Mouse (Mus musculus) kidney, embryonic 16.5 days (tissue): ENCODE results near the gene Fbll1. TPM values are rescaled to one million over a fixed set of nuclear protein-coding genes. Genes with fewer than 3 reads are reported as not detected.
A peak's percentile ranks its signal among the peaks of the same experiment; 100 is the strongest.

ENCODE experiments used
- ATAC-seq: fragments of 200-750 bp; cut with Nextera tagmentation; 2 replicates; pipeline ENCODE4 v1.8.0; 2017; ENCODE audit warnings: moderate TSS enrichment; ENCODE audit not compliant: low FRiP score, low TSS enrichment
- H3K27ac ChIP-seq: fragments of 300-500 bp; sonication (generic); 2 replicates; pipeline ENCODE4 v1.5.1; 2014; ENCODE audit warnings: low read length
- H3K27me3 ChIP-seq: fragments of 300-500 bp; sonication (generic); 2 replicates; pipeline ENCODE4 v1.6.1; 2014; ENCODE audit warnings: low read length, control low read depth, mixed read lengths; ENCODE audit not compliant: insufficient read depth
- H3K36me3 ChIP-seq: fragments of 300-500 bp; sonication (generic); 2 replicates; pipeline ENCODE4 v1.6.1; 2014; ENCODE audit warnings: low read length, control low read depth, mixed read lengths; ENCODE audit not compliant: insufficient read depth
- H3K4me1 ChIP-seq: fragments of 300-500 bp; sonication (generic); 2 replicates; pipeline ENCODE4 v1.6.1; 2014; ENCODE audit warnings: low read length, control low read depth, mixed read lengths; ENCODE audit not compliant: insufficient read depth
- H3K4me2 ChIP-seq: fragments of 300-500 bp; sonication (generic); replicated peaks from 2 replicates; pipeline ENCODE4 v1.6.1; 2014; ENCODE audit warnings: low read depth, low read length
- H3K4me3 ChIP-seq: fragments of 300-500 bp; sonication (generic); 2 replicates; pipeline ENCODE4 v1.5.1; 2014; ENCODE audit warnings: mild to moderate bottlenecking, low read length
- H3K9ac ChIP-seq: fragments of 300-500 bp; sonication (generic); replicated peaks from 2 replicates; pipeline ENCODE4 v1.6.1; 2014; ENCODE audit warnings: low read length
- H3K9me3 ChIP-seq: fragments of 300-500 bp; sonication (generic); 2 replicates; pipeline ENCODE4 v1.6.1; 2016; ENCODE audit warnings: low read length, control low read depth
- WGBS: fragments of 180-500 bp; shearing (Covaris S2); extraction: QIAGEN DNeasy Blood & Tissue Kit; methylation state at CpG from one replicate; pipeline ENCODE4 v1.1.7; 2014; 5-methylcytosine and 5-hydroxymethylcytosine counted together
- polyA plus RNA-seq: library from polyadenylated mRNA; unstranded; fragments of >200 nt; fragmentation: Nextera tagmentation; extraction: Ambion mirVana; gene quantifications from 2 replicates; pipeline ENCODE4 v1.2.1, GENCODE M21; 2015

The Fbll1 gene
- polyA plus RNA-seq, 1 experiment from 2014 or later: not detected

GRCm38 (mm10) chr11:35769188-35769745 is 29.4 kb downstream of the Fbll1 start, which contains the start of gene Pank3:
TSS of gene Pank3 (plus strand) at chr11:35769484.
- under 1% methylated on average over 47 of the region's 50 CpGs for WGBS
- ATAC-seq: peak; percentile 100
- Histone ChIP-seq H3K4me3 (peak within 1 kb of the TSS; percentile 74), H3K9me3 (no peaks in the 10 kb centered on the region), H3K4me1 (peaks cover 15% of the 10 kb centered on the region), H3K4me2 (peak within 1 kb of the TSS; percentile 74), H3K27ac (peak within 1 kb of the TSS; percentile 96), H3K27me3 (no peaks in the 10 kb centered on the region), H3K36me3 (no peaks in the 10 kb centered on the region), H3K9ac (peak within 1 kb of the TSS; percentile 99)

GRCm38 (mm10) chr11:35766845-35767244 is 31.8 kb downstream of the Fbll1 start:
- Histone ChIP-seq H3K4me1 (peaks cover 14% of the 10 kb centered on the region), H3K36me3 (no peaks in the 10 kb centered on the region), H3K4me3 (no peak overlapping the region), H3K4me2 (no peak overlapping the region), H3K9ac (no peak overlapping the region), H3K27ac (no peak overlapping the region), H3K9me3 (no peaks in the 10 kb centered on the region), H3K27me3 (no peaks in the 10 kb centered on the region)
- 80% methylated on average over 5 of the region's 5 CpGs for WGBS
- ATAC-seq: no peak

- Histone ChIP-seq H3K27ac (no peak overlapping the region), H3K9ac (no peak overlapping the region), H3K4me1 (peaks cover 17% of the 10 kb centered on the region), H3K4me3 (no peak overlapping the region), H3K27me3 (no peaks in the 10 kb centered on the region), H3K9me3 (no peaks in the 10 kb centered on the region), H3K4me2 (no peak overlapping the region), H3K36me3 (no peaks in the 10 kb centered on the region)
- 97% methylated on average over 4 of the region's 4 CpGs for WGBS
- ATAC-seq: no peak
These were observed 38.1 kb downstream of the Fbll1 start for GRCm38 (mm10) chr11:35760627-35761003.

DNA sequence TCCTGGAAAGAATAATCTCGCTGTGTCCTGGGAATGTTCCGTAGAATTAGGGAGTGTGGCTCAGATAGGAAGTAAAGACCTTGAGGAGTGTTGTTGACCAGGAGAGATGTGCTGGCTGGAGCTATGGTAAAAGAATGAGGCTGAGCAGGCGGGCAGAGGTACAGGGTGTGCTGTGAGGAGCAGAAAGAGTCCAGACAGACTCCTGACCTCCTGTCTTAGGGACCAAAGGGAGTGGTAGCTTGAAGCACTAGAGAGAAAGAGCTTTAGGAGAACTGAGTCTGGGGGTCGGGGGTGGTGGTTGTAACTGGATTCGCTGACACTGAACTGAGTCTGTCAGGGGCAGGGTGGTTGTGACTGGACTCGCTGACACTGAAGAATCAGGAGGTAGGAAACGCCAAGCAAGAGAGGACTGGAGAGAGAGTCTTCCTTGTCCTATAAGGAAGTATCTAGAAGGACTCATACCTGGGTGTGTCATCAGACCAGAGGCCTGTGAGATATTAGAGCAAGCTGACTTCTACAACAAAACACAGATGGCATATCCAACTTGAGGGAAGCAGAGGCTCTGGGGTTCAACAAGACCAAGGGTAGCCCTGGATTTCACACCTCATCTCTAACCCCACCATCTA is 38.6 kb downstream of the Fbll1 start:
- H3K27ac ChIP-seq: no peak overlapping the region

DNA sequence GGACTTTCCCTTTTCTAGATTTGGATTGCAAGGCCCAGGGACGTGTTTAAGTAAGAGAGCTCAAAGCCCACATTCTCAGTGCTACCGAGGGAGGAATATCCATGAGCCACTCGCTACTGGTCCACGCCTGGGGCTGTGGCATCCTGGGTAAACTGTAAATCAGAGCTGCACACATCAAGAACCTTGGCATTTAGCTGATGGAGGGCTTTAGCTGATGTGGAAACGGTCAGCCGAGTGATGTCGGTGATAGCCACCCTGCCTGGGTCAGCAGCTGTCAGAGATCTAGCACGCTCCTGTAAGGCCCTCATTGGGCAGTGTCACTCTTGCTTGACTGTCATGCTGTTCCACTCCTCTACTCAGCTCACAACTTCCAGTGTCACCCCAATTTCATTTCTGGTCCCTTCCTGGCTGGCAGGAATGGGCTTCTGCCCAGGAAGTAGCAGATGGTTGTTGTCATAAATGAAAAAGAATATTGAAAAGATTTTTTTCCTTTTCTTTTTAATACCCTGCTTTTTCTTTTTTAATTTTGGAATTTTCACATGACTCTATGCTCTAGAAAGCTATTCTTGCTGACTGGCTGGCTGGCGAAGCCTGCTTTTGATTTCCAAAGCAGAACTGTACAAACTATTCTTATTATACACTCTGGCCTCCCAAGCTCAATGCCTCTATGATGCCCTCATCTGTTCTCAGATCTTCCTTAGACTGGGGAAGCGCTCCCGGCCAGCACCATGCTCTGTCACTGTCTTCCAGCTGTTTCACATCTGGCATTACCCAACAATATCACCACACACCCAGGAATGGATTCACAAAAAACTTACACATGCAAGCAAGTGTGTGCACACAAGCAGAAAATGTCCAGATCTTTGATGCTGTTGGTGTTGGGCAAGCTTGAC is 42.0 kb downstream of the Fbll1 start:
- Histone ChIP-seq H3K4me1 (peaks cover 21% of the 10 kb centered on the region), H3K27ac (no peak overlapping the region), H3K9ac (no peak overlapping the region), H3K9me3 (no peaks in the 10 kb centered on the region), H3K27me3 (no peaks in the 10 kb centered on the region), H3K4me2 (no peak overlapping the region), H3K4me3 (no peak overlapping the region), H3K36me3 (no peaks in the 10 kb centered on the region)
- ATAC-seq: no peak
- WGBS: 63% methylated on average over 11 of the region's 11 CpGs

More for the DNA sequence above, 38.6 kb downstream of the Fbll1 start:
- Histone ChIP-seq H3K4me2 (no peak overlapping the region), H3K9ac (no peak overlapping the region), H3K36me3 (no peaks in the 10 kb centered on the region), H3K9me3 (no peaks in the 10 kb centered on the region), H3K4me3 (no peak overlapping the region), H3K4me1 (peaks cover 21% of the 10 kb centered on the region), H3K27me3 (no peaks in the 10 kb centered on the region)
- 84% methylated on average over 7 of the region's 7 CpGs for WGBS
- no peak for ATAC-seq

- Histone ChIP-seq H3K27me3 (no peaks in the 10 kb centered on the region), H3K4me1 (peaks cover 28% of the 10 kb centered on the region), H3K4me2 (no peak overlapping the region), H3K27ac (no peak overlapping the region), H3K36me3 (no peaks in the 10 kb centered on the region), H3K4me3 (no peak overlapping the region), H3K9ac (no peak overlapping the region), H3K9me3 (no peaks in the 10 kb centered on the region)
- ATAC-seq: 0 out of 2 replicates have a peak, but pooled peaks have one; percentile 47
- 22% methylated on average over 6 of the region's 6 CpGs for WGBS
These were observed 43.1 kb downstream of the Fbll1 start for GRCm38 (mm10) chr11:35755546-35755945.

DNA sequence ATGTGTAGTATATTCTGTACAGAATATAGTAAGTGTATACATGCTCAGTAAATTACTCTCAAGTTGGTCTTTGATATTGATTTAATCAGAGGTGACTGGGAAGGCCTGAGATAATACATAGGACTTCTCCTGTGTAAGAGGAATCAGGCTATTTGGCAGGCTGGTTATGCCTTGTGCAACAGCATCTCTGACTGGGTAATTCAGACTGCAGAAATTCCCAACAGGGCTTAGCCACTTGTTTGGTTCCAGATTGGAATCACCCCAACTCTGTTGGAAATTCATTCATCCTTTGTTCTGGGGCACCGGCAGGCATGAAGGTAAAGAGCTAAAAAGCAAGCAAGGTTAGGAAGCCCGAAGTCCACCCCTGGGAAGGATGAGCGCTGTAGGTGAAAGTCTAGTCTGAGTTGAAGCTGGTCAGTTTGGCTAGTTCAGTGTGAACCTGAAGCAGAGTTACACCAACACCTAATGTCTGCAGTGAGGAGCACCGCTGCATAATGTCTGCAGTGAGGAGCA is 43.7 kb downstream of the Fbll1 start:
- Histone ChIP-seq H3K27me3 (no peaks in the 10 kb centered on the region), H3K4me2 (no peak overlapping the region), H3K9ac (no peak overlapping the region), H3K4me1 (peaks cover 29% of the 10 kb centered on the region), H3K4me3 (no peak overlapping the region), H3K36me3 (no peaks in the 10 kb centered on the region), H3K27ac (no peak overlapping the region), H3K9me3 (no peaks in the 10 kb centered on the region)
- 93% methylated on average over 4 of the region's 4 CpGs for WGBS
- ATAC-seq: no peak

GRCm38 (mm10) chr11:35750578-35750977 is 48.1 kb downstream of the Fbll1 start:
- H3K9me3 ChIP-seq: no peaks in the 10 kb centered on the region
- H3K4me3 ChIP-seq: no peak overlapping the region
- peak overlapping the region; percentile 41 for H3K27ac ChIP-seq
- ATAC-seq: peak; percentile 84
- no peaks in the 10 kb centered on the region for H3K36me3 ChIP-seq
- WGBS: 28% methylated on average over 8 of the region's 8 CpGs
- peaks cover 12% of the 10 kb centered on the region for H3K4me1 ChIP-seq
- no peaks in the 10 kb centered on the region for H3K27me3 ChIP-seq
- H3K9ac ChIP-seq: no peak overlapping the region
- no peak overlapping the region for H3K4me2 ChIP-seq
